Mouse (Mus musculus) limb, embryonic 11.5 days (tissue): ENCODE measurements around the gene Rab30. TPM values are rescaled to one million over a fixed set of nuclear protein-coding genes. Genes with fewer than 3 reads are reported as not detected.
A peak's percentile ranks its signal among the peaks of the same experiment; 100 is the strongest.

Experiments
- ATAC-seq: fragments of 200-750 bp; cut with Nextera tagmentation; 2 replicates; pipeline ENCODE4 v1.8.0; 2017; ENCODE audit warnings: low read depth; ENCODE audit not compliant: insufficient number of reproducible peaks, low FRiP score, low TSS enrichment
- DNase-seq: peaks from one replicate; pipeline ENCODE4 v3.0.0-alpha.2; 2015; ENCODE audit warnings: low spot score
- H3K27ac ChIP-seq: fragments of 300-500 bp; sonication (generic); replicated peaks from 2 replicates; pipeline ENCODE4 v1.5.1; 2014; ENCODE audit warnings: low read depth, mild to moderate bottlenecking, low read length
- H3K27me3 ChIP-seq: fragments of 300-500 bp; sonication (generic); 2 replicates; pipeline ENCODE4 v1.6.1; 2014; ENCODE audit warnings: mild to moderate bottlenecking, low read length, mixed read lengths; ENCODE audit not compliant: control insufficient read depth, insufficient read depth
- H3K36me3 ChIP-seq: fragments of 300-500 bp; sonication (generic); 2 replicates; pipeline ENCODE4 v1.6.1; 2014; ENCODE audit warnings: mild to moderate bottlenecking, low read length, moderate library complexity, mixed read lengths; ENCODE audit not compliant: control insufficient read depth, insufficient read depth
- H3K4me1 ChIP-seq: fragments of 300-500 bp; sonication (generic); 2 replicates; pipeline ENCODE4 v1.6.1; 2014; ENCODE audit warnings: low read length, mixed read lengths; ENCODE audit not compliant: control insufficient read depth, insufficient read depth
- H3K4me2 ChIP-seq: fragments of 300-500 bp; sonication (generic); 2 replicates; pipeline ENCODE4 v1.6.1; 2014; ENCODE audit warnings: low read depth, mild to moderate bottlenecking, moderate library complexity; ENCODE audit not compliant: severe bottlenecking
- H3K4me3 ChIP-seq: fragments of 300-500 bp; sonication (generic); 2 replicates; pipeline ENCODE4 v1.5.1; 2014; ENCODE audit warnings: low read depth, low read length
- H3K9ac ChIP-seq: fragments of 300-500 bp; sonication (generic); 2 replicates; pipeline ENCODE4 v1.6.1; 2014; ENCODE audit warnings: mild to moderate bottlenecking, low read length
- H3K9me3 ChIP-seq: fragments of 300-500 bp; sonication (generic); 2 replicates; pipeline ENCODE4 v1.6.1; 2016; ENCODE audit warnings: low read length; ENCODE audit not compliant: control insufficient read depth
- WGBS: fragments of 180-500 bp; shearing (Covaris S2); extraction: QIAGEN DNeasy Blood & Tissue Kit; methylation state at CpG from one replicate; pipeline ENCODE4 v1.1.7; 2014; 5-methylcytosine and 5-hydroxymethylcytosine counted together
- polyA plus RNA-seq: library from polyadenylated mRNA; unstranded; fragments of >200 nt; fragmentation: Nextera tagmentation; extraction: Ambion mirVana; gene quantifications from 2 replicates; pipeline ENCODE4 v1.2.1, GENCODE M21; 2014

The Rab30 gene
- polyA plus RNA-seq, 1 experiment from 2014 or later: 11.5 TPM

- ATAC-seq (0 out of 2 replicates have a peak, but pooled peaks have one; percentile 6), DNase-seq (no peak)
- Histone ChIP-seq H3K9ac (peak overlapping the region; percentile 5; the same call in 1 of the 2 replicates), H3K4me3 (no peak overlapping the region), H3K4me2 (no peak overlapping the region), H3K9me3 (no peaks in the 10 kb centered on the region), H3K27me3 (no peaks in the 10 kb centered on the region), H3K27ac (0 out of 2 replicates have a peak overlapping the region, but pooled peaks have one; percentile 91), H3K36me3 (no peaks in the 10 kb centered on the region; the same call in 1 of the 2 replicates), H3K4me1 (peaks cover 19% of the 10 kb centered on the region)
- WGBS: 38% methylated on average over 2 of the region's 2 CpGs
These were observed 34.3 kb downstream of the Rab30 start for GRCm38 (mm10) chr7:92775703-92776102.

- H3K4me2 ChIP-seq: peak overlapping the region; percentile 46; the same call in 1 of the 2 replicates
- peak; percentile 56 for ATAC-seq
- H3K27ac ChIP-seq: peak overlapping the region; percentile 91
- no peaks in the 10 kb centered on the region; the same call in 1 of the 2 replicates for H3K36me3 ChIP-seq
- H3K4me1 ChIP-seq: peaks cover 19% of the 10 kb centered on the region
- no peaks in the 10 kb centered on the region for H3K9me3 ChIP-seq
- 0 out of 2 replicates have a peak overlapping the region, but pooled peaks have one; percentile 15 for H3K4me3 ChIP-seq
- peak overlapping the region; percentile 41; the same call in 1 of the 2 replicates for H3K9ac ChIP-seq
- WGBS: 31% methylated on average over 4 of the region's 4 CpGs
- peak; percentile 44 for DNase-seq
- no peaks in the 10 kb centered on the region for H3K27me3 ChIP-seq
These were observed 35.2 kb downstream of the Rab30 start for GRCm38 (mm10) chr7:92776647-92777046.

- peak; percentile 80 for ATAC-seq
- Histone ChIP-seq H3K9me3 (no peaks in the 10 kb centered on the region), H3K27me3 (no peaks in the 10 kb centered on the region), H3K4me3 (peak overlapping the region; percentile 15; the same call in 1 of the 2 replicates), H3K9ac (peak overlapping the region; percentile 41; the same call in 1 of the 2 replicates), H3K4me2 (peak overlapping the region; percentile 46), H3K36me3 (no peaks in the 10 kb centered on the region; the same call in 1 of the 2 replicates), H3K4me1 (peaks cover 19% of the 10 kb centered on the region), H3K27ac (peak overlapping the region; percentile 91)
- 14% methylated on average over 17 of the region's 17 CpGs for WGBS
- DNase-seq: peak; percentile 79
These were observed 35.9 kb downstream of the Rab30 start for GRCm38 (mm10) chr7:92777108-92777973.

GRCm38 (mm10) chr7:92779058-92779457, 37.7 kb downstream of the Rab30 start:
- no peak for DNase-seq
- no peak for ATAC-seq
- no peaks in the 10 kb centered on the region for H3K27me3 ChIP-seq
- no peak overlapping the region for H3K4me2 ChIP-seq
- H3K36me3 ChIP-seq: no peaks in the 10 kb centered on the region
- no peak overlapping the region for H3K4me3 ChIP-seq
- no peaks in the 10 kb centered on the region for H3K9me3 ChIP-seq
- WGBS: 67% methylated on average over 2 of the region's 2 CpGs
- no peak overlapping the region for H3K27ac ChIP-seq
- H3K4me1 ChIP-seq: peaks cover 19% of the 10 kb centered on the region
- no peak overlapping the region for H3K9ac ChIP-seq

- Histone ChIP-seq H3K4me1 (peaks cover 8% of the 10 kb centered on the region), H3K4me2 (no peak overlapping the region), H3K27me3 (no peaks in the 10 kb centered on the region), H3K36me3 (no peaks in the 10 kb centered on the region), H3K4me3 (no peak overlapping the region), H3K9ac (no peak overlapping the region), H3K27ac (no peak overlapping the region), H3K9me3 (no peaks in the 10 kb centered on the region)
- WGBS: 70% methylated on average over 1 of the region's 1 CpGs
- DNase-seq (no peak), ATAC-seq (no peak)
These were observed 40.0 kb downstream of the Rab30 start for GRCm38 (mm10) chr7:92781361-92781760.

- Histone ChIP-seq H3K4me1 (peaks cover 2% of the 10 kb centered on the region; the same call in 1 of the 2 replicates), H3K4me2 (no peak overlapping the region), H3K9ac (no peak overlapping the region), H3K4me3 (no peak overlapping the region), H3K27ac (no peak overlapping the region), H3K9me3 (no peaks in the 10 kb centered on the region), H3K36me3 (no peaks in the 10 kb centered on the region), H3K27me3 (no peaks in the 10 kb centered on the region)
- DNase-seq: no peak
- WGBS: 90% methylated on average over 3 of the region's 3 CpGs
- no peak for ATAC-seq
These were observed 40.5 kb downstream of the Rab30 start for GRCm38 (mm10) chr7:92781948-92782347.

- DNase-seq (no peak), ATAC-seq (no peak)
- Histone ChIP-seq H3K4me2 (no peak overlapping the region), H3K27me3 (no peaks in the 10 kb centered on the region), H3K4me1 (no peaks in the 10 kb centered on the region; the same call in 1 of the 2 replicates), H3K36me3 (no peaks in the 10 kb centered on the region), H3K27ac (no peak overlapping the region), H3K9ac (no peak overlapping the region), H3K9me3 (no peaks in the 10 kb centered on the region), H3K4me3 (no peak overlapping the region)
- 83% methylated on average over 9 of the region's 9 CpGs for WGBS
These were observed 41.1 kb downstream of the Rab30 start for GRCm38 (mm10) chr7:92782511-92782910.

- Histone ChIP-seq H3K27ac (no peak overlapping the region), H3K4me2 (no peak overlapping the region), H3K9ac (no peak overlapping the region), H3K9me3 (no peaks in the 10 kb centered on the region), H3K36me3 (no peaks in the 10 kb centered on the region), H3K4me1 (no peaks in the 10 kb centered on the region), H3K27me3 (no peaks in the 10 kb centered on the region), H3K4me3 (no peak overlapping the region)
- WGBS: 82% methylated on average over 12 of the region's 12 CpGs
- no peak for ATAC-seq
- no peak for DNase-seq
These were observed 41.9 kb downstream of the Rab30 start for GRCm38 (mm10) chr7:92783166-92783806.
